Mouse (Mus musculus): Measurements from ENCODE around the gene Dpep2nb. TPM values are rescaled to one million over a fixed set of nuclear protein-coding genes. Genes with fewer than 3 reads are reported as not detected.

Gene Dpep2nb
- total and polyA plus RNA-seq, 3 experiments, result not detected

GRCm38 (mm10) chr8:105956556-105956955, 49.2 kb downstream of the Dpep2nb start:
- no peaks in the 10 kb centered on the region for H3K9me3 ChIP-seq (replicated peaks; ENCODE audit: low read length)
- H3K27me3 ChIP-seq (replicated peaks), result no peaks in the 10 kb centered on the region
- TF ChIP-seq ZKSCAN1 (IDR thresholded peaks at IDR 0.05; ENCODE audit: borderline replicate concordance, low read depth, low read length), result no peak
- no peak for TF ChIP-seq POLR2A (IDR thresholded peaks at IDR 0.05; ENCODE audit: low read depth, low read length)
- no peak overlapping the region for H3K9ac ChIP-seq (ENCODE audit: insufficient read depth, low read depth)
- peaks cover 5 to 66% of the 10 kb centered on the region in 2 experiments for H3K36me3 ChIP-seq (replicated peaks in 1 of 2; ENCODE audit: control insufficient read depth in 1 of 2, insufficient read depth in 1 of 2, low read length in 1 of 2)
- no peaks in the 10 kb centered on the region for H3K79me2 ChIP-seq (replicated peaks; ENCODE audit: control insufficient read depth, extremely low read depth, insufficient read depth, poor library complexity, severe bottlenecking)
- peaks cover 3 to 17% of the 10 kb centered on the region in 2 experiments for H3K4me1 ChIP-seq (ENCODE audit: control insufficient read depth in 1 of 2, insufficient read depth in 2 of 2)
- no peak overlapping the region for H3K4me2 ChIP-seq (ENCODE audit: insufficient read depth, low read depth, poor library complexity, severe bottlenecking)
- no peak overlapping the region for H3K27ac ChIP-seq (ENCODE audit: insufficient read depth, low read depth)
- in situ Hi-C loops (cut with MboI; ENCODE audit: low pct_ligation_motif_present, low pct_unique_long_range_greater_than_20kb, low sequenced_read_pairs), result no loop called here
- no peak overlapping the region for H3K4me3 ChIP-seq (replicated peaks in 1 of 3; ENCODE audit: low read depth in 2 of 3, low read length in 2 of 3, poor library complexity in 1 of 3)
- dilution Hi-C loops (cut with MboI; ENCODE audit: extremely low pct_ligation_motif_present, extremely low pct_unique_long_range_greater_than_20kb, low sequenced_read_pairs), result no loop called here
- DNase-seq (ENCODE audit: extremely low read depth), result no peak

DNA sequence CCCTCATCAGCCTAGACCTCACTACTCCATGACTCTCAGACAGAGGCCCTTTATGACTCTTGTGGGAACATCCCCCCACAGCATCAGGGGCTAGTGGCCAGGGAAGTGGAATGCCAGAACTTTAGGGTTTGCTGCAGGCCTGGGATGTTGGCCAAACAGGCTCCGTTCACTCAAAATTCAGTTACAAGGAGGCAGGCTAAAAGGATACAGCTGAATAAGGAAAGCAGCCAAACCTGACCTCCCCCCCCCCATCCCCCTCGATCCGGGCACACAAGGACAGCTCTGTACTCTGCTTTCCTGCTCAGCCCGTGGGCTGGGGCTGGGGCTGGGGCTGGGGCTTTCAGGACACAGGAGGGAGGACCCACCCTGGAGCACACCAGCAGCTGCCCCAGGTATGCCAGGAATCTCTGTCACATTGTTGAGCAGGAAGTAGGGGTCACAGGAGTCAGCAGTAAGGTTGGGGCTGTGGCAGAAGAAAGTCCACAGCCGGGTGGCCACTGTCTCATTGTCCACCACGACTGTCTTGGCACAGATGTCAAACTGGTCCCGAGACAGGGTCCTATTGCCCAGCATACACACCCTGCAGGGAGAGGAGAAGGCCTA, 54.6 kb downstream of the Dpep2nb start:
- no peak for TF ChIP-seq MAX (IDR thresholded peaks at IDR 0.05; ENCODE audit: low read length)
- no peak for TF ChIP-seq SIN3A (IDR thresholded peaks at IDR 0.05; ENCODE audit: low read length)
- TF ChIP-seq BHLHE40 (IDR thresholded peaks at IDR 0.05; ENCODE audit: low read depth, low read length), result no peak
- no peak for TF ChIP-seq RCOR1 (conservative IDR thresholded peaks at IDR 0.05; ENCODE audit: low read depth, low read length)
- no peak for TF ChIP-seq USF2 (conservative IDR thresholded peaks at IDR 0.05; ENCODE audit: low read depth, low read length)
- no peak for TF ChIP-seq POLR2A (IDR thresholded peaks at IDR 0.05; ENCODE audit: low read depth, low read length)
- TF ChIP-seq ETS1 (conservative IDR thresholded peaks at IDR 0.05; ENCODE audit: low read depth, low read length), result no peak
- TF ChIP-seq MAFK (IDR thresholded peaks at IDR 0.05; ENCODE audit: insufficient replicate concordance, low read length), result no peak
- no peak for TF ChIP-seq GABPA (IDR thresholded peaks at IDR 0.05; ENCODE audit: insufficient replicate concordance, low read depth, low read length)
- no peak for TF ChIP-seq ELF1 (IDR thresholded peaks at IDR 0.05; ENCODE audit: low read depth, low read length)
- TF ChIP-seq NRF1 (IDR thresholded peaks at IDR 0.05; ENCODE audit: low read depth, low read length), result no peak
- H3K27ac ChIP-seq (ENCODE audit: insufficient read depth, low read depth), result no peak overlapping the region
- no peak overlapping the region for H3K9ac ChIP-seq (ENCODE audit: insufficient read depth, low read depth)
- dilution Hi-C loops (cut with MboI; ENCODE audit: extremely low pct_ligation_motif_present, extremely low pct_unique_long_range_greater_than_20kb, low sequenced_read_pairs), result no loop called here
- H3K27me3 ChIP-seq (replicated peaks), result no peaks in the 10 kb centered on the region
- H3K79me2 ChIP-seq (replicated peaks; ENCODE audit: control insufficient read depth, extremely low read depth, insufficient read depth, poor library complexity, severe bottlenecking), result no peaks in the 10 kb centered on the region
- no peak overlapping the region for H3K4me3 ChIP-seq (replicated peaks in 1 of 3; ENCODE audit: low read depth in 2 of 3, low read length in 2 of 3, poor library complexity in 1 of 3)
- no peaks in the 10 kb centered on the region for H3K9me3 ChIP-seq (replicated peaks; ENCODE audit: low read length)
- DNase-seq (ENCODE audit: extremely low read depth), result no peak
- no peak overlapping the region for H3K4me2 ChIP-seq (ENCODE audit: insufficient read depth, low read depth, poor library complexity, severe bottlenecking)
- in situ Hi-C loops (cut with MboI; ENCODE audit: low pct_ligation_motif_present, low pct_unique_long_range_greater_than_20kb, low sequenced_read_pairs), result no loop called here
- H3K36me3 ChIP-seq (replicated peaks in 1 of 2; ENCODE audit: control insufficient read depth in 1 of 2, insufficient read depth in 1 of 2, low read length in 1 of 2), result peaks cover 9 to 84% of the 10 kb centered on the region in 2 experiments
- H3K4me1 ChIP-seq (ENCODE audit: control insufficient read depth in 1 of 2, insufficient read depth in 2 of 2), result peaks cover 5 to 17% of the 10 kb centered on the region in 2 experiments

- TF ChIP-seq ZC3H11A (IDR thresholded peaks at IDR 0.05; ENCODE audit: low read depth, low read length), result no peak
- TF ChIP-seq NELFE (IDR thresholded peaks at IDR 0.05; ENCODE audit: low read depth, low read length), result no peak
- peaks cover 5 to 17% of the 10 kb centered on the region in 2 experiments for H3K4me1 ChIP-seq (ENCODE audit: control insufficient read depth in 1 of 2, insufficient read depth in 2 of 2)
- no peaks in the 10 kb centered on the region for H3K27me3 ChIP-seq (replicated peaks)
- dilution Hi-C loops (cut with MboI; ENCODE audit: extremely low pct_ligation_motif_present, extremely low pct_unique_long_range_greater_than_20kb, low sequenced_read_pairs), result no loop called here
- in situ Hi-C loops (cut with MboI; ENCODE audit: low pct_ligation_motif_present, low pct_unique_long_range_greater_than_20kb, low sequenced_read_pairs), result no loop called here
- no peaks in the 10 kb centered on the region for H3K79me2 ChIP-seq (replicated peaks; ENCODE audit: control insufficient read depth, extremely low read depth, insufficient read depth, poor library complexity, severe bottlenecking)
- no peaks in the 10 kb centered on the region for H3K9me3 ChIP-seq (replicated peaks; ENCODE audit: low read length)
- H3K27ac ChIP-seq (ENCODE audit: insufficient read depth, low read depth), result no peak overlapping the region
- DNase-seq (ENCODE audit: extremely low read depth), result no peak
- H3K36me3 ChIP-seq (replicated peaks in 1 of 2; ENCODE audit: control insufficient read depth in 1 of 2, insufficient read depth in 1 of 2, low read length in 1 of 2), result peaks cover 19 to 88% of the 10 kb centered on the region in 2 experiments
- H3K4me2 ChIP-seq (ENCODE audit: insufficient read depth, low read depth, poor library complexity, severe bottlenecking), result no peak overlapping the region
- H3K9ac ChIP-seq (ENCODE audit: insufficient read depth, low read depth), result no peak overlapping the region
- no peak overlapping the region for H3K4me3 ChIP-seq (replicated peaks in 1 of 3; ENCODE audit: low read depth in 2 of 3, low read length in 2 of 3, poor library complexity in 1 of 3)
Observed at GRCm38 (mm10) chr8:105949350-105949749, 56.4 kb downstream of the Dpep2nb start.

Other genes with a start within 250 kb of the Dpep2nb start
Only the 20 nearest of the 22 such genes appear.
- gene Ranbp10, start 178.6 kb downstream of the Dpep2nb start, total RNA-seq (2012; rRNA removed), result 8.1 and 8.7 TPM in 2 replicates
- 7.4 and 7.9 TPM in 2 replicates for gene Ranbp10, start 178.6 kb downstream of the Dpep2nb start, total RNA-seq (2014; rRNA removed)
- gene Ranbp10, start 178.6 kb downstream of the Dpep2nb start, polyA plus RNA-seq (2012; ENCODE audit: insufficient read length, low read depth), result 12.8 and 15.8 TPM in 2 replicates
- gene Tsnaxip1, start 178.2 kb downstream of the Dpep2nb start, total RNA-seq (2012; rRNA removed), result 0.13 and 0.21 TPM in 2 replicates
- 0.13 TPM in 1 of 2 replicates, not detected in the other for gene Tsnaxip1, start 178.2 kb downstream of the Dpep2nb start, total RNA-seq (2014; rRNA removed)
- gene Tsnaxip1, start 178.2 kb downstream of the Dpep2nb start, polyA plus RNA-seq (2012; ENCODE audit: insufficient read length, low read depth), result 0.38 and 0.50 TPM in 2 replicates
- gene Cenpt, start 152.7 kb downstream of the Dpep2nb start, total RNA-seq (2012; rRNA removed), result 21.3 and 21.4 TPM in 2 replicates
- 17.3 TPM in 2 replicates for gene Cenpt, start 152.7 kb downstream of the Dpep2nb start, total RNA-seq (2014; rRNA removed)
- 28.2 and 29.4 TPM in 2 replicates for gene Cenpt, start 152.7 kb downstream of the Dpep2nb start, polyA plus RNA-seq (2012; ENCODE audit: insufficient read length, low read depth)
- 40.2 and 42.6 TPM in 2 replicates for gene Thap11, start 150.8 kb downstream of the Dpep2nb start, total RNA-seq (2012; rRNA removed)
- 29.7 and 31.9 TPM in 2 replicates for gene Thap11, start 150.8 kb downstream of the Dpep2nb start, total RNA-seq (2014; rRNA removed)
- gene Thap11, start 150.8 kb downstream of the Dpep2nb start, polyA plus RNA-seq (2012; ENCODE audit: insufficient read length, low read depth), result 21.3 and 21.7 TPM in 2 replicates
- 144 and 193 TPM in 2 replicates for gene Nutf2, start 145.4 kb downstream of the Dpep2nb start, total RNA-seq (2012; rRNA removed)
- gene Nutf2, start 145.4 kb downstream of the Dpep2nb start, total RNA-seq (2014; rRNA removed), result 205 and 223 TPM in 2 replicates
- gene Nutf2, start 145.4 kb downstream of the Dpep2nb start, polyA plus RNA-seq (2012; ENCODE audit: insufficient read length, low read depth), result 7.9 and 11.2 TPM in 2 replicates
- 41.6 and 47.0 TPM in 2 replicates for gene Edc4, start 125.1 kb downstream of the Dpep2nb start, total RNA-seq (2012; rRNA removed)
- 28.2 and 28.7 TPM in 2 replicates for gene Edc4, start 125.1 kb downstream of the Dpep2nb start, total RNA-seq (2014; rRNA removed)
- 37.5 and 46.4 TPM in 2 replicates for gene Edc4, start 125.1 kb downstream of the Dpep2nb start, polyA plus RNA-seq (2012; ENCODE audit: insufficient read length, low read depth)
- gene Nrn1l, start 112.4 kb downstream of the Dpep2nb start, total RNA-seq (2012; rRNA removed), result 0.38 and 0.42 TPM in 2 replicates
- not detected in 2 replicates for gene Nrn1l, start 112.4 kb downstream of the Dpep2nb start, total RNA-seq (2014; rRNA removed)
- gene Nrn1l, start 112.4 kb downstream of the Dpep2nb start, polyA plus RNA-seq (2012; ENCODE audit: insufficient read length, low read depth), result not detected in 2 replicates
- 12.2 and 12.9 TPM in 2 replicates for gene Pskh1, start 105.5 kb downstream of the Dpep2nb start, total RNA-seq (2012; rRNA removed)
- gene Pskh1, start 105.5 kb downstream of the Dpep2nb start, total RNA-seq (2014; rRNA removed), result 10.5 and 11.0 TPM in 2 replicates
- 11.5 and 12.3 TPM in 2 replicates for gene Pskh1, start 105.5 kb downstream of the Dpep2nb start, polyA plus RNA-seq (2012; ENCODE audit: insufficient read length, low read depth)
- 2.0 and 2.9 TPM in 2 replicates for gene Ctrl, start 72.1 kb downstream of the Dpep2nb start, total RNA-seq (2012; rRNA removed)
- gene Ctrl, start 72.1 kb downstream of the Dpep2nb start, total RNA-seq (2014; rRNA removed), result 1.3 and 1.5 TPM in 2 replicates
- gene Ctrl, start 72.1 kb downstream of the Dpep2nb start, polyA plus RNA-seq (2012; ENCODE audit: insufficient read length, low read depth), result 5.3 and 5.9 TPM in 2 replicates
- gene Psmb10, start 67.5 kb downstream of the Dpep2nb start, total RNA-seq (2012; rRNA removed), result 228 and 298 TPM in 2 replicates
- gene Psmb10, start 67.5 kb downstream of the Dpep2nb start, total RNA-seq (2014; rRNA removed), result 136 and 137 TPM in 2 replicates
- 227 and 313 TPM in 2 replicates for gene Psmb10, start 67.5 kb downstream of the Dpep2nb start, polyA plus RNA-seq (2012; ENCODE audit: insufficient read length, low read depth)
- 0.21 and 0.34 TPM in 2 replicates for gene Lcat, start 62.6 kb downstream of the Dpep2nb start, total RNA-seq (2012; rRNA removed)
- 0.18 TPM in 1 of 2 replicates, not detected in the other for gene Lcat, start 62.6 kb downstream of the Dpep2nb start, total RNA-seq (2014; rRNA removed)
- gene Lcat, start 62.6 kb downstream of the Dpep2nb start, polyA plus RNA-seq (2012; ENCODE audit: insufficient read length, low read depth), result 0.17 and 0.25 TPM in 2 replicates
- 9.4 and 9.7 TPM in 2 replicates for gene Slc12a4, start 39.9 kb downstream of the Dpep2nb start, total RNA-seq (2012; rRNA removed)
- gene Slc12a4, start 39.9 kb downstream of the Dpep2nb start, total RNA-seq (2014; rRNA removed), result 2.8 and 4.2 TPM in 2 replicates
- gene Slc12a4, start 39.9 kb downstream of the Dpep2nb start, polyA plus RNA-seq (2012; ENCODE audit: insufficient read length, low read depth), result 7.2 and 8.1 TPM in 2 replicates
- gene Dpep3, start 26.5 kb downstream of the Dpep2nb start, total RNA-seq (2012; rRNA removed), result not detected in 2 replicates
- gene Dpep3, start 26.5 kb downstream of the Dpep2nb start, total RNA-seq (2014; rRNA removed), result not detected in 2 replicates
- gene Dpep3, start 26.5 kb downstream of the Dpep2nb start, polyA plus RNA-seq (2012; ENCODE audit: insufficient read length, low read depth), result not detected in 2 replicates
- 20.9 and 23.2 TPM in 2 replicates for gene Dus2, start 14.6 kb downstream of the Dpep2nb start, total RNA-seq (2012; rRNA removed)
- 20.7 and 23.6 TPM in 2 replicates for gene Dus2, start 14.6 kb downstream of the Dpep2nb start, total RNA-seq (2014; rRNA removed)
- gene Dus2, start 14.6 kb downstream of the Dpep2nb start, polyA plus RNA-seq (2012; ENCODE audit: insufficient read length, low read depth), result 27.2 and 27.7 TPM in 2 replicates
- gene Ddx28, start 5.9 kb upstream of the Dpep2nb start, total RNA-seq (2012; rRNA removed), result 19.8 and 23.3 TPM in 2 replicates
- gene Ddx28, start 5.9 kb upstream of the Dpep2nb start, total RNA-seq (2014; rRNA removed), result 21.6 and 21.8 TPM in 2 replicates
- gene Ddx28, start 5.9 kb upstream of the Dpep2nb start, polyA plus RNA-seq (2012; ENCODE audit: insufficient read length, low read depth), result 15.5 and 16.3 TPM in 2 replicates
- 25.5 and 29.0 TPM in 2 replicates for gene Nfatc3, start 52.9 kb upstream of the Dpep2nb start, total RNA-seq (2012; rRNA removed)
- gene Nfatc3, start 52.9 kb upstream of the Dpep2nb start, total RNA-seq (2014; rRNA removed), result 32.9 and 37.8 TPM in 2 replicates
- 73.5 and 96.3 TPM in 2 replicates for gene Nfatc3, start 52.9 kb upstream of the Dpep2nb start, polyA plus RNA-seq (2012; ENCODE audit: insufficient read length, low read depth)
- 0.21 and 0.30 TPM in 2 replicates for gene Esrp2, start 131.0 kb upstream of the Dpep2nb start, total RNA-seq (2012; rRNA removed)
- not detected in 2 replicates for gene Esrp2, start 131.0 kb upstream of the Dpep2nb start, total RNA-seq (2014; rRNA removed)
- gene Esrp2, start 131.0 kb upstream of the Dpep2nb start, polyA plus RNA-seq (2012; ENCODE audit: insufficient read length, low read depth), result 0.24 and 0.37 TPM in 2 replicates
- 6.3 and 7.0 TPM in 2 replicates for gene Pla2g15, start 144.4 kb upstream of the Dpep2nb start, total RNA-seq (2012; rRNA removed)
- 6.3 and 6.9 TPM in 2 replicates for gene Pla2g15, start 144.4 kb upstream of the Dpep2nb start, total RNA-seq (2014; rRNA removed)
- 7.0 and 8.0 TPM in 2 replicates for gene Pla2g15, start 144.4 kb upstream of the Dpep2nb start, polyA plus RNA-seq (2012; ENCODE audit: insufficient read length, low read depth)
- 24.2 and 27.8 TPM in 2 replicates for gene Slc7a6, start 162.9 kb upstream of the Dpep2nb start, total RNA-seq (2012; rRNA removed)
- 29.5 and 32.6 TPM in 2 replicates for gene Slc7a6, start 162.9 kb upstream of the Dpep2nb start, total RNA-seq (2014; rRNA removed)
- 61.8 and 67.1 TPM in 2 replicates for gene Slc7a6, start 162.9 kb upstream of the Dpep2nb start, polyA plus RNA-seq (2012; ENCODE audit: insufficient read length, low read depth)
- gene Slc7a6os, start 205.0 kb upstream of the Dpep2nb start, total RNA-seq (2012; rRNA removed), result 38.7 and 44.1 TPM in 2 replicates
- 65.1 and 79.5 TPM in 2 replicates for gene Slc7a6os, start 205.0 kb upstream of the Dpep2nb start, total RNA-seq (2014; rRNA removed)
- gene Slc7a6os, start 205.0 kb upstream of the Dpep2nb start, polyA plus RNA-seq (2012; ENCODE audit: insufficient read length, low read depth), result 60.0 and 62.5 TPM in 2 replicates